Mouse (Mus musculus) heart, postnatal 0 days (tissue): ENCODE measurements at regions not wholly inside any gene's neighbourhood (a gene's known extent, or its start where the extent isn't known, plus 50 kb on each side); places are given as distances from the start of the nearest gene placed in this dataset.

Experiments
- ATAC-seq: fragments of 200-750 bp; cut with Nextera tagmentation; 2 replicates; pipeline ENCODE4 v1.8.0; 2017; ENCODE audit warnings: low read depth, moderate number of reproducible peaks, moderate library complexity; ENCODE audit not compliant: insufficient read depth
- DNase-seq: peaks from one replicate; pipeline ENCODE4 v3.0.0-alpha.2; 2016; ENCODE audit warnings: low spot score
- H3K27ac ChIP-seq: fragments of 300-500 bp; sonication (generic); 2 replicates; pipeline ENCODE4 v1.5.1; 2014; ENCODE audit warnings: low read depth, mild to moderate bottlenecking
- H3K27me3 ChIP-seq: fragments of 300-500 bp; sonication (generic); 2 replicates; pipeline ENCODE4 v1.6.1; 2014; ENCODE audit warnings: low read length, mixed read lengths; ENCODE audit not compliant: control insufficient read depth, insufficient read depth
- H3K36me3 ChIP-seq: fragments of 300-500 bp; sonication (generic); replicated peaks from 2 replicates; pipeline ENCODE4 v1.6.1; 2014; ENCODE audit warnings: low read length, mixed read lengths; ENCODE audit not compliant: control insufficient read depth, insufficient read depth
- H3K4me1 ChIP-seq: fragments of 300-500 bp; sonication (generic); 2 replicates; pipeline ENCODE4 v1.6.1; 2014; ENCODE audit warnings: antibody characterized with exemption; ENCODE audit not compliant: control insufficient read depth, insufficient read depth
- H3K4me2 ChIP-seq: fragments of 300-500 bp; sonication (generic); 2 replicates; pipeline ENCODE4 v1.6.1; 2014; ENCODE audit warnings: low read depth, mild to moderate bottlenecking, low read length, moderate library complexity
- H3K4me3 ChIP-seq: fragments of 300-500 bp; sonication (generic); 2 replicates; pipeline ENCODE4 v1.5.1; 2014; ENCODE audit warnings: low read depth, low read length
- H3K9ac ChIP-seq: fragments of 300-500 bp; sonication (generic); replicated peaks from 2 replicates; pipeline ENCODE4 v1.6.1; 2014; ENCODE audit warnings: low read depth, low read length, mixed read lengths
- H3K9me3 ChIP-seq: fragments of 300-500 bp; sonication (generic); replicated peaks from 2 replicates; pipeline ENCODE4 v1.6.1; 2016; ENCODE audit warnings: low read length; ENCODE audit not compliant: control insufficient read depth
- CTCF ChIP-seq: IDR thresholded peaks from 2 replicates; pipeline ENCODE4 v1.5.1; 2016; ENCODE audit warnings: antibody characterized with exemption, control low read depth, low read depth
- EP300 ChIP-seq: IDR thresholded peaks from 2 replicates; pipeline ENCODE4 v1.6.1; 2016; ENCODE audit warnings: antibody characterized with exemption, low read depth
- WGBS: fragments of 180-500 bp; shearing (Covaris S2); extraction: QIAGEN DNeasy Blood & Tissue Kit; methylation state at CpG from one replicate; pipeline ENCODE4 v1.1.7; 2014; 5-methylcytosine and 5-hydroxymethylcytosine counted together

DNA sequence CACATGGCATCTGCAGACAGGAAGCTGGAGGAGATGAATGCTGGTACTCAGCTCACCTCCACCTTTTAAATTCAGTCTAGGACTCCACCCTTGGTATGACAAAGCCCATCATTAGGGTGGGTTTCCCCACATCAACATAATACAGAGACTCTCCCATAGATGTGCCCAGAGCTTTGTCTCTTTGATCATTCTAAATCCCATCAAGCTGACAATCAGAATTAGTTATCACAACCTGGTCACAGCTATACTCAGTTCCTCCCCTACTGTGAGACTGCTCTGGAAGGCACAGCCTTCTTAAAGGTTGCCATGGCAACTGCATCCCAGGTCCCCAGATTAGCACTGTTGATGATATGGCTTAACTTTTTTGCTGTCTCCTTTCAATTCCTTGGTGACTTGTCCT is 184.3 kb upstream of the Tbx3 start:
- no peak for DNase-seq
- H3K27ac ChIP-seq: no peak overlapping the region
- H3K9me3 ChIP-seq: no peaks in the 10 kb centered on the region
- ATAC-seq: no peak
- no peaks in the 10 kb centered on the region for H3K4me1 ChIP-seq
- H3K27me3 ChIP-seq: no peaks in the 10 kb centered on the region; the same call in 1 of the 2 replicates
- no peaks in the 10 kb centered on the region for H3K36me3 ChIP-seq
- no peak overlapping the region for H3K4me3 ChIP-seq
- H3K4me2 ChIP-seq: no peak overlapping the region
- H3K9ac ChIP-seq: no peak overlapping the region
- TF ChIP-seq CTCF (no peak), EP300 (no peak)

DNA sequence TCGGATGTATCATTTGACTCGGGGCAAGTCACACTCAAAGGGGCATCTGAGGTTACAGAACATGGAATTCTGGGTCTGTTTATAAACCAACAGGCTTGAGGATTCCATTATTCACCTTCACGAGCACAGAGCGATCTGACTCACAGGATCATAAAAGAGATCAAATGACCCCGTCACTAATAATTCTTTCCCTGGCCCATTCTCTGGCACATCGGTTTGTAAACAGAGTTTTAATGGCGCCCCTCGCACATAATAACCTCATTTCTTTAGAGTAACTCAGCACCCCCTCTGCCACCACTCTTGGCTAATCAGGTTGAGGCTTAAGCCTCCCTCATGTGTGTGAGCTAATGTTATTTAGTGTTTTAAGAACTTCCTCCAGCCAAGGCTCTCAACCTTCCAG is 183.3 kb upstream of the Tbx3 start:
- Histone ChIP-seq H3K36me3 (no peaks in the 10 kb centered on the region), H3K9ac (no peak overlapping the region), H3K4me2 (no peak overlapping the region), H3K4me3 (no peak overlapping the region), H3K9me3 (no peaks in the 10 kb centered on the region), H3K27ac (no peak overlapping the region), H3K4me1 (no peaks in the 10 kb centered on the region), H3K27me3 (no peaks in the 10 kb centered on the region; the same call in 1 of the 2 replicates)
- DNase-seq: no peak
- TF ChIP-seq CTCF (no peak), EP300 (no peak)
- no peak for ATAC-seq
- 81% methylated on average over 8 of the region's 8 CpGs for WGBS

DNA sequence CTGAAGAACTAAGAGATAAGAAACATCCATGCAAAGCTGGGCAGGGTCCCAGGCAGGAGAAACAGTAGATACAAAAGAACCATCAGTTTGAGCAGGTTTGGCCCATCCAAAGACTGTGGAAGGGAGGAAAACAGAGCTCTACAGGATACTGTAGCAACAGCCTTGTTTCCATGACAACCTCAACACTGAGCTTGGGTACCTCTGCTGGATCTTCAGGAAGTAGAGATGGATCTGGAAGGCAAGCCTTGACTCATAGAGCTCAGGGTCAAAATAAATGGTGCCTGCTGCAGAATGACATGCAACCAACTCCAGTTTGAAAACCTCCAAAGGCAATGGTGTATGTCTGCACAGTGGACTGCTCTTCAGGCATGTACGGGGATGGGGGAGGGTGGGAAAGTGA is 173.0 kb upstream of the Tbx3 start:
- Histone ChIP-seq H3K9ac (no peak overlapping the region), H3K4me3 (no peak overlapping the region), H3K36me3 (no peaks in the 10 kb centered on the region), H3K4me1 (no peaks in the 10 kb centered on the region), H3K27me3 (peaks cover 12% of the 10 kb centered on the region; the same call in 1 of the 2 replicates), H3K9me3 (no peaks in the 10 kb centered on the region), H3K27ac (no peak overlapping the region), H3K4me2 (no peak overlapping the region)
- WGBS: 83% methylated on average over 1 of the region's 1 CpGs
- DNase-seq: no peak
- TF ChIP-seq CTCF (no peak), EP300 (no peak)
- ATAC-seq: no peak

DNA sequence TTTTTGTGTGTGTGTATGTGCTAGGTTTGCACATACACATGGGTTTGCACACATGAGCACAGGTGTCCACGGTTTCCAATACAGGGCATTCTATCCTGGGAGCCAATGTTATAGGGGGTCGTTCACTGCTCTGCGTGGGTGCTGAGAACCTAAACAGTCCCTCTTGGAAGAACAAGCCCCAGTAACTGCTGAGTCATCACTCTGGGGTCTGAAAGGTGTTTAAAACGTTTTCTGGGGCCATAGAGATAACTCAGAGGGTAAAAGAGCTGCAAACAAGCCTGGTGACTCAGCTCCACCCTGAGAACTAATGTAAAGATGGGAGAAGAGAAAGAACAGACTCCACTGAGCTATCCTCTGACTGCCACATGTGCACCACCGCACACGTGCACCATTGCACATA is 172.0 kb upstream of the Tbx3 start:
- Histone ChIP-seq H3K4me3 (no peak overlapping the region), H3K27me3 (peaks cover 12% of the 10 kb centered on the region; the same call in 1 of the 2 replicates), H3K9me3 (no peaks in the 10 kb centered on the region), H3K27ac (no peak overlapping the region), H3K36me3 (no peaks in the 10 kb centered on the region), H3K4me2 (no peak overlapping the region), H3K4me1 (no peaks in the 10 kb centered on the region), H3K9ac (no peak overlapping the region)
- DNase-seq (no peak), ATAC-seq (no peak)
- WGBS: 72% methylated on average over 6 of the region's 6 CpGs
- TF ChIP-seq EP300 (no peak), CTCF (no peak)

DNA sequence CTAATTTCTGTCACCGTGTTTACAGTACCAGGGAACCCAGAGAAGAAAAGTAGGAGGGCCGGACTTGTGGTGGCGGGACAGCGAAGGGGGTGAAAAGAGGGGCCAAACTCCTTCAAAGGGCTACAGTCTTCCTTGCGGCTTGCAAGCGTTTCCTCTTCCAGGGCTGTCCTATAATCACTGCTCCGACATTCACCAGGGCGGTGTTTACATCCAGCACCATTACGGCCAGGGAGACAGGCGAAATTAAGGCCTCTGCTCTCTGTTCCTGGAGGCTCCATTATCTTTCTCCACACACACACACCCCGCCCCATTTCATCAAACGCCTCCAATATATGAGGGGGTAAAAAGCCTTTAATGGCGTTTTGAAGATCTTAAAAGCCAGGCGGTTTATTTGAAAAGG is 162.8 kb upstream of the Tbx3 start:
- Histone ChIP-seq H3K27ac (no peak overlapping the region), H3K4me1 (no peaks in the 10 kb centered on the region), H3K9ac (no peak overlapping the region), H3K36me3 (no peaks in the 10 kb centered on the region), H3K4me2 (no peak overlapping the region), H3K9me3 (no peaks in the 10 kb centered on the region), H3K4me3 (no peak overlapping the region), H3K27me3 (0 out of 2 replicates have a peak, but pooled peaks cover 3% of the 10 kb centered on the region)
- DNase-seq (no peak), ATAC-seq (no peak)
- WGBS: 67% methylated on average over 14 of the region's 14 CpGs
- TF ChIP-seq EP300 (no peak), CTCF (no peak)

DNA sequence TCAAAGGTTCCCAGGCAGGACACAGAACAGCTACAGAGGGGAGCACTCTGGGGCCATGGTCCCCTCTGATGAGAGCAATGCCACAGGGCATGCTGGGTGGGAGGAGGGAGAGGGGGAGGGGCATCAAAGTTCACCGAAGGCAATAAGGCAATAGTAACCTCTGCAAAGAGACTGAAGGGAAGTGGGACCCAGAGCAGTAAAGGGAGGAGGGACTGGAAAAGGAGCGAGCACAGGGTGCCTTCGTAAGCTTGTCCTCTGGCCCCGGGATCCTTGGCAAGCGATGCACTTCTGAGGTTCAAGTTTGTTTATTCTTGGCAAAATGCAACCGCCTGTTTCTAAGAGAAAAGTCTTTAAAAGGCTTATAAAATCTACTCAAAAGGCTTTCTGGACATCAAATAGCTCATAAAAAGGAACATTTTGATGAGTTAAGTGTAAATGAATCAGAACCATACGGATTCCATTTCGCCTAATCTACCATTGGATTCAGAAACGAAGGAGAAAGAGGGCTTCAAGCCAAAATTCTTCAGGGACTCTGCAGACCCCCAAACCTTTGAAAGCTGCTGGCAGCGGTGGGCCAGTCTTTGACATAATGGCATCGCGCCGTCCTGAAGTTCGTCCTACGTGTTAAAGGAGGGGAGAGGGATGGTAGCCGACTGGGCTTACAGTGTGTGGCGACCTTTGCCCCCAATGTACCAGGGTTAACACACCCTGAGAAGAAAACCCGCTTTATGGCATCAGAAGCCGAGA is 151.8 kb upstream of the Tbx3 start:
- ATAC-seq: no peak
- no peak overlapping the region for H3K4me2 ChIP-seq
- 83% methylated on average over 19 of the region's 19 CpGs for WGBS
- DNase-seq: no peak
- no peaks in the 10 kb centered on the region for H3K9me3 ChIP-seq
- no peaks in the 10 kb centered on the region for H3K4me1 ChIP-seq
- no peak overlapping the region for H3K9ac ChIP-seq
- H3K27ac ChIP-seq: no peak overlapping the region
- TF ChIP-seq CTCF (no peak), EP300 (no peak)
- 0 out of 2 replicates have a peak, but pooled peaks cover 6% of the 10 kb centered on the region for H3K27me3 ChIP-seq
- no peaks in the 10 kb centered on the region for H3K36me3 ChIP-seq
- H3K4me3 ChIP-seq: no peak overlapping the region
